Mouse (Mus musculus) left cerebral cortex, adult 18-20 months (tissue): ENCODE data around the gene Plau. TPM values are rescaled to one million over a fixed set of nuclear protein-coding genes. Genes with fewer than 3 reads are reported as not detected.
A peak's percentile ranks its signal among the peaks of the same experiment; 100 is the strongest.

ENCODE experiments used
- DNase-seq, 2 experiments: peaks; one replicate each; pipeline ENCODE4 v3.0.0; 2021 to 2022; ENCODE audit warnings: low spot score in 2 of 2, mixed read lengths in 1 of 2
- total RNA-seq, 2 experiments: library from RNA; stranded (reverse); gene quantifications; 2 replicates each; pipeline ENCODE4 v1.2.3; 2021

The Plau gene
- total RNA-seq, 2 experiments from 2014 or later = 7.7 to 8.2 TPM

- no peak for DNase-seq
These were observed 7.7 kb downstream of the Plau start for GRCm38 (mm10) chr14:20844126-20844525.

- DNase-seq = no peak
These were observed 8.5 kb downstream of the Plau start for GRCm38 (mm10) chr14:20844671-20845576.

- no peak for DNase-seq
These were observed 9.2 kb downstream of the Plau start for GRCm38 (mm10) chr14:20845577-20846088.

GRCm38 (mm10) chr14:20846214-20846613 lies 9.8 kb downstream of the Plau start:
- no peak for DNase-seq

GRCm38 (mm10) chr14:20847637-20848129 lies 11.2 kb downstream of the Plau start:
- DNase-seq = no peak

GRCm38 (mm10) chr14:20849753-20850152 lies 13.3 kb downstream of the Plau start:
- DNase-seq = no peak

GRCm38 (mm10) chr14:20850498-20850897 lies 14.0 kb downstream of the Plau start:
- DNase-seq = no peak

- DNase-seq = no peak
These were observed 15.3 kb downstream of the Plau start for GRCm38 (mm10) chr14:20851776-20852175.

GRCm38 (mm10) chr14:20861152-20861551 lies 24.7 kb downstream of the Plau start:
- no peak for DNase-seq

- no peak for DNase-seq
These were observed 25.1 kb downstream of the Plau start for GRCm38 (mm10) chr14:20861559-20861958.

GRCm38 (mm10) chr14:20863306-20864065 lies 27.0 kb downstream of the Plau start:
- DNase-seq = no peak

- no peak for DNase-seq
These were observed 27.7 kb downstream of the Plau start for GRCm38 (mm10) chr14:20864192-20864591.

GRCm38 (mm10) chr14:20865604-20866003 lies 29.1 kb downstream of the Plau start:
- no peak for DNase-seq

- DNase-seq = no peak
These were observed 29.9 kb downstream of the Plau start for GRCm38 (mm10) chr14:20866365-20866764.

- no peak for DNase-seq
These were observed 33.6 kb downstream of the Plau start for GRCm38 (mm10) chr14:20870110-20870509.

GRCm38 (mm10) chr14:20871495-20871894 lies 35.0 kb downstream of the Plau start:
- no peak for DNase-seq

GRCm38 (mm10) chr14:20873307-20873706 lies 36.8 kb downstream of the Plau start:
- peak; percentile 86 to 89 for DNase-seq

- DNase-seq = no peak
These were observed 37.5 kb downstream of the Plau start for GRCm38 (mm10) chr14:20873931-20874330.

GRCm38 (mm10) chr14:20884691-20885090 lies 48.2 kb downstream of the Plau start:
- DNase-seq = no peak

- no peak for DNase-seq
These were observed 48.8 kb downstream of the Plau start for GRCm38 (mm10) chr14:20885091-20885888.

- DNase-seq = peak; percentile 27 to 50
These were observed 49.8 kb downstream of the Plau start for GRCm38 (mm10) chr14:20886266-20886665.
